Mouse (Mus musculus): ENCODE results near the gene Drd5. TPM values are rescaled to one million over a fixed set of nuclear protein-coding genes. Genes with fewer than 3 reads are reported as not detected.

Drd5 gene
- polyA plus RNA-seq, 1 experiment from 2014 or later, result 0.09 TPM

GRCm38 (mm10) chr5:38364396-38364795 lies 45.2 kb downstream of the Drd5 start:
- H3K4me3 ChIP-seq, result no peak overlapping the region
- 80% methylated on average over 5 of the region's 5 CpGs for WGBS
- no peak overlapping the region for H3K27ac ChIP-seq
- H3K9ac ChIP-seq, result no peak overlapping the region
- H3K27me3 ChIP-seq, result peaks cover 7% of the 10 kb centered on the region
- no peaks in the 10 kb centered on the region for H3K36me3 ChIP-seq
- no peaks in the 10 kb centered on the region for H3K9me3 ChIP-seq (replicated peaks)
- H3K4me2 ChIP-seq (replicated peaks), result no peak overlapping the region
- no peak for ATAC-seq (ENCODE audit: low FRiP score)
- peaks cover 15% of the 10 kb centered on the region for H3K4me1 ChIP-seq

- Histone ChIP-seq H3K36me3 (no peaks in the 10 kb centered on the region), H3K9me3 (replicated peaks) (no peaks in the 10 kb centered on the region), H3K27ac (no peak overlapping the region), H3K9ac (no peak overlapping the region), H3K4me2 (replicated peaks) (no peak overlapping the region), H3K4me1 (peaks cover 15% of the 10 kb centered on the region), H3K27me3 (peaks cover 7% of the 10 kb centered on the region), H3K4me3 (no peak overlapping the region)
- no peak for ATAC-seq (ENCODE audit: low FRiP score)
- WGBS, result 62% methylated on average over 2 of the region's 2 CpGs
Measured at GRCm38 (mm10) chr5:38365521-38365920, 46.4 kb downstream of the Drd5 start.

- WGBS, result 18% methylated on average over 18 of the region's 18 CpGs
Measured at GRCm38 (mm10) chr5:38366650-38367470, 47.7 kb downstream of the Drd5 start.

GRCm38 (mm10) chr5:38371308-38371707 lies 52.1 kb downstream of the Drd5 start:
- Histone ChIP-seq H3K36me3 (no peaks in the 10 kb centered on the region), H3K27ac (no peak overlapping the region), H3K9ac (no peak overlapping the region), H3K4me2 (replicated peaks) (no peak overlapping the region), H3K4me3 (no peak overlapping the region), H3K4me1 (peaks cover 10% of the 10 kb centered on the region), H3K9me3 (replicated peaks) (no peaks in the 10 kb centered on the region), H3K27me3 (no peaks in the 10 kb centered on the region)
- 90% methylated on average over 1 of the region's 1 CpGs for WGBS
- ATAC-seq (ENCODE audit: low FRiP score), result no peak

More at GRCm38 (mm10) chr5:38366650-38367470, 47.7 kb downstream of the Drd5 start:
- H3K4me1 ChIP-seq, result peaks cover 15% of the 10 kb centered on the region
- no peaks in the 10 kb centered on the region for H3K36me3 ChIP-seq
- H3K9ac ChIP-seq, result 0 out of 2 replicates have a peak overlapping the region, but pooled peaks have one; percentile 8
- no peak overlapping the region for H3K27ac ChIP-seq
- no peaks in the 10 kb centered on the region for H3K9me3 ChIP-seq (replicated peaks)
- peak; percentile 51 for ATAC-seq (ENCODE audit: low FRiP score)
- H3K4me3 ChIP-seq, result peak overlapping the region; percentile 14; the same call in 1 of the 2 replicates
- peaks cover 7% of the 10 kb centered on the region for H3K27me3 ChIP-seq
- H3K4me2 ChIP-seq (replicated peaks), result peak overlapping the region; percentile 49

Other genes starting within 250 kb of the Drd5 start
- gene Nsg1, start 159.5 kb upstream of the Drd5 start, polyA plus RNA-seq (2016; fragmentation: Nextera tagmentation; extraction: Ambion mirVana), result 447 and 479 TPM in 2 replicates
- gene Zbtb49, start 98.9 kb upstream of the Drd5 start, polyA plus RNA-seq (2016; fragmentation: Nextera tagmentation; extraction: Ambion mirVana), result 24.1 and 24.6 TPM in 2 replicates
- gene Lyar, start 98.9 kb upstream of the Drd5 start, polyA plus RNA-seq (2016; fragmentation: Nextera tagmentation; extraction: Ambion mirVana), result 84.8 and 91.9 TPM in 2 replicates
- 85.4 and 90.4 TPM in 2 replicates for gene Tmem128, start 59.2 kb upstream of the Drd5 start, polyA plus RNA-seq (2016; fragmentation: Nextera tagmentation; extraction: Ambion mirVana)
- gene Otop1, start 43.4 kb upstream of the Drd5 start, polyA plus RNA-seq (2016; fragmentation: Nextera tagmentation; extraction: Ambion mirVana), result 0.48 TPM in 1 of 2 replicates, not detected in the other
- gene Slc2a9, start 183.8 kb downstream of the Drd5 start, polyA plus RNA-seq (2016; fragmentation: Nextera tagmentation; extraction: Ambion mirVana), result 0.15 and 0.61 TPM in 2 replicates
- 160 and 167 TPM in 2 replicates for gene Wdr1, start 243.9 kb downstream of the Drd5 start, polyA plus RNA-seq (2016; fragmentation: Nextera tagmentation; extraction: Ambion mirVana)